Mouse (Mus musculus): ENCODE measurements at regions not wholly inside any gene's neighbourhood (a gene's known extent, or its start where the extent isn't known, plus 50 kb on each side); places are given as distances from the start of the nearest gene placed in this dataset.
A peak's percentile ranks its signal among the peaks of the same experiment; 100 is the strongest.

- no peak for DNase-seq
Observed at GRCm38 (mm10) chr9:69658276-69658675, 102.5 kb downstream of the Foxb1 start.

GRCm38 (mm10) chr9:69656053-69656452, 104.7 kb downstream of the Foxb1 start:
- DNase-seq, result no peak

- DNase-seq, result no peak
Observed at GRCm38 (mm10) chr9:69652106-69652505, 108.6 kb downstream of the Foxb1 start.

GRCm38 (mm10) chr9:69651608-69652007, 109.1 kb downstream of the Foxb1 start:
- DNase-seq, result no peak

GRCm38 (mm10) chr9:69642591-69642990, 118.1 kb downstream of the Foxb1 start:
- no peak for DNase-seq

GRCm38 (mm10) chr9:69623312-69623711, 137.4 kb downstream of the Foxb1 start:
- DNase-seq, result peak; percentile 19 to 37

- no peak for DNase-seq
Observed at GRCm38 (mm10) chr9:69621006-69621405, 139.7 kb downstream of the Foxb1 start.

GRCm38 (mm10) chr9:69617328-69617727, 143.4 kb downstream of the Foxb1 start:
- DNase-seq, result no peak

- no peak for DNase-seq
Observed at GRCm38 (mm10) chr9:69597472-69597871, 144.1 kb downstream of the Anxa2 start.

GRCm38 (mm10) chr9:69592329-69593062, 139.1 kb downstream of the Anxa2 start:
- DNase-seq, result no peak

GRCm38 (mm10) chr9:69588846-69589245, 135.4 kb downstream of the Anxa2 start:
- no peak for DNase-seq

GRCm38 (mm10) chr9:69587096-69587495, 133.7 kb downstream of the Anxa2 start:
- no peak for DNase-seq

- DNase-seq, result no peak
Observed at GRCm38 (mm10) chr9:69581236-69581635, 127.8 kb downstream of the Anxa2 start.

- DNase-seq, result no peak
Observed at GRCm38 (mm10) chr9:69577661-69578405, 124.4 kb downstream of the Anxa2 start.

GRCm38 (mm10) chr9:69575386-69575785, 122.0 kb downstream of the Anxa2 start:
- no peak for DNase-seq

GRCm38 (mm10) chr9:69568631-69569230, 115.3 kb downstream of the Anxa2 start:
- DNase-seq, result no peak

GRCm38 (mm10) chr9:69568222-69568621, 114.8 kb downstream of the Anxa2 start:
- no peak for DNase-seq

GRCm38 (mm10) chr9:69566996-69567395, 113.6 kb downstream of the Anxa2 start:
- DNase-seq, result no peak

- no peak for DNase-seq
Observed at GRCm38 (mm10) chr9:69543241-69543640, 89.8 kb downstream of the Anxa2 start.

All from thymus, adult 18-20 months (tissue).